12 mouse cellular contexts compared by ENCODE assay signal in the genomic region with DNA sequence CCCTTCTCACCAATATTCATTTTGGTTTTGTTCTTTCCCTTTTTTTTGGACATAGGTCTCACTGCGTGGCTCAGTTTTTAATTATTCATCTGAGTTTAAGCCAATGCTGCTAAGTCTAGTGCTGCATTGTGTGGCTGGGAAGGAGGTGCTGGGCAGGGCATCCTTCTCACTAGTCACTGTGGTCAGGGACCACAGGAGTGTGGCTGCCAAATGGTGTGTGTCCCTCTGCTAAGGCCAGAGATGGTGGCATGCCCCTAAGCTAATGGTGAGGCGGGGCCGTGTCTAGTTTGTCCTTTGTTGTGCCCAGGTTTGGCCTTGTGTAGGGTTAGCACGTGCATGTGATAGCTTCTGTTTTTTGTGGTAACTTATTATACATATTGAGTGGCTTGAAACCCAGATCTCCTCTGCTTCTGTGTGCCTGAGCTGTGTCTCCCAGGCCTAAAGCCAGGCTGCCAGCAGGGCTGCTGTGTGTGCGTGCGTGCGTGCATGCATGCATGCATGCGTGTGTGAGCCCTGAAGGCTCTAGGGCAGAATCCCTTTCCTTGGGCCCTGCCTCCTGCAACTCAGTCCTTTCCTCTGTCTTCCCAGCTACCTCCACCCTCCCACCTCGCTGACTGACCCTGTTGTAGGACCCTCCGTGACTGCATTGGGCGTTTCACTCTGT. TPM values are rescaled to one million over a fixed set of nuclear protein-coding genes. Genes with fewer than 3 reads are reported as not detected.
DNase-seq lines count a peak whose midpoint lies in the region; ATAC-seq lines count a peak whose summit lies in the region.
"Had no signal": no experiment of that assay in that cellular context is flagged by ENCODE, and none has a peak within 500 bp of the region (broad histone marks: within the 10 kb centered on the region; RNA-seq: fewer than 3 reads in every experiment).

No protein-coding gene starts in this region.

- DNase-seq in heart, adult 18-20 months = no peak
- DNase-seq in limb, embryonic 10.5 days (ENCODE audit: low spot score) = no peak
- DNase-seq in thymus, postnatal 14 days = no peak
- no peak for DNase-seq in adrenal gland, postnatal 10 days
- DNase-seq: heart, postnatal 36 days; spleen, adult 18-20 months; thymus, adult 18-20 months had no signal

- no peak for ATAC-seq in heart, embryonic 11.5 days (replicated peaks; ENCODE audit: insufficient number of reproducible peaks, low FRiP score, low TSS enrichment)
- ATAC-seq in limb, embryonic 12.5 days (ENCODE audit: insufficient number of reproducible peaks, insufficient read depth, low FRiP score, low TSS enrichment, low read depth) = no peak
- peak; percentile 46 to 62; a peak in 3 of 4 replicates for ATAC-seq in hematopoietic stem cell, adult 5-6 weeks (replicated peaks in 1 of 2; ENCODE audit: insufficient read depth in 1 of 2, low FRiP score in 2 of 2, low TSS enrichment in 1 of 2, low read depth in 1 of 2, poor library complexity in 2 of 2, severe bottlenecking in 2 of 2)
- no peak for ATAC-seq in midbrain, embryonic 16.5 days

- no peak overlapping the region for H3K4me3 ChIP-seq in heart, embryonic 11.5 days (ENCODE audit: low read depth, low read length)
- no peak overlapping the region for H3K4me3 ChIP-seq in limb, embryonic 12.5 days (replicated peaks)
- no peak overlapping the region for H3K4me3 ChIP-seq in limb, embryonic 10.5 days
- H3K4me3 ChIP-seq in midbrain, embryonic 16.5 days (ENCODE audit: low read depth, low read length) = no peak overlapping the region

- no peaks in the 10 kb centered on the region for H3K27me3 ChIP-seq in heart, embryonic 11.5 days (ENCODE audit: control insufficient read depth, insufficient read depth, low read length)
- H3K27me3 ChIP-seq in limb, embryonic 12.5 days = no peaks in the 10 kb centered on the region
- H3K27me3 ChIP-seq in limb, embryonic 10.5 days (ENCODE audit: low read depth, poor library complexity, severe bottlenecking) = no peaks in the 10 kb centered on the region
- no peaks in the 10 kb centered on the region for H3K27me3 ChIP-seq in midbrain, embryonic 16.5 days (ENCODE audit: control insufficient read depth, insufficient read depth, low read depth, low read length)

- no peaks in the 10 kb centered on the region for H3K9me3 ChIP-seq in heart, embryonic 11.5 days (replicated peaks; ENCODE audit: control insufficient read depth, low read length)
- no peaks in the 10 kb centered on the region for H3K9me3 ChIP-seq in limb, embryonic 12.5 days
- H3K9me3 ChIP-seq in limb, embryonic 10.5 days (replicated peaks) = no peaks in the 10 kb centered on the region
- no peaks in the 10 kb centered on the region for H3K9me3 ChIP-seq in midbrain, embryonic 16.5 days (replicated peaks; ENCODE audit: control insufficient read depth, low read length, poor library complexity, severe bottlenecking)
- H3K9me3 ChIP-seq: G1E had no signal

- peaks cover 67% of the 10 kb centered on the region for H3K4me1 ChIP-seq in heart, embryonic 11.5 days (ENCODE audit: control insufficient read depth, insufficient read depth, low read length)
- H3K4me1 ChIP-seq in limb, embryonic 12.5 days (replicated peaks) = peaks cover 58% of the 10 kb centered on the region
- H3K4me1 ChIP-seq in limb, embryonic 10.5 days = peaks cover 58% of the 10 kb centered on the region
- peaks cover 50% of the 10 kb centered on the region for H3K4me1 ChIP-seq in midbrain, embryonic 16.5 days (ENCODE audit: control insufficient read depth, insufficient read depth, low read length)

- WGBS in heart, embryonic 11.5 days (ENCODE audit: insufficient replicate concordance) = 84% methylated on average over 11 of the region's 11 CpGs
- whole genome bisulfite sequencing in limb, embryonic 12.5 days = 84% methylated on average over 11 of the region's 11 CpGs
- 86% methylated on average over 11 of the region's 11 CpGs for WGBS in limb, embryonic 10.5 days
- WGBS in midbrain, embryonic 16.5 days = 65% methylated on average over 11 of the region's 11 CpGs

- no peaks in the 10 kb centered on the region for H3K36me3 ChIP-seq in heart, embryonic 11.5 days (ENCODE audit: control insufficient read depth, insufficient read depth, low read length)
- H3K36me3 ChIP-seq in limb, embryonic 12.5 days = peaks cover 3% of the 10 kb centered on the region
- H3K36me3 ChIP-seq in limb, embryonic 10.5 days = peaks cover 38% of the 10 kb centered on the region
- H3K36me3 ChIP-seq in midbrain, embryonic 16.5 days (ENCODE audit: control insufficient read depth, insufficient read depth, low read length) = no peaks in the 10 kb centered on the region

- H3K27ac ChIP-seq in heart, embryonic 11.5 days (ENCODE audit: low read depth, low read length) = peak overlapping the region; percentile 5; the same call in 1 of the 2 replicates
- H3K27ac ChIP-seq in limb, embryonic 12.5 days = 0 out of 2 replicates have a peak overlapping the region, but pooled peaks have one; percentile 29
- no peak overlapping the region for H3K27ac ChIP-seq in limb, embryonic 10.5 days
- H3K27ac ChIP-seq in midbrain, embryonic 16.5 days (ENCODE audit: low read length) = no peak overlapping the region

- no peak overlapping the region for H3K4me2 ChIP-seq in heart, embryonic 11.5 days
- H3K4me2 ChIP-seq in limb, embryonic 12.5 days = no peak overlapping the region
- H3K4me2 ChIP-seq in midbrain, embryonic 16.5 days (ENCODE audit: low read length) = no peak overlapping the region

- peak overlapping the region; percentile 34; the same call in 1 of the 2 replicates for H3K9ac ChIP-seq in heart, embryonic 11.5 days (ENCODE audit: low read depth, low read length)
- no peak overlapping the region for H3K9ac ChIP-seq in limb, embryonic 12.5 days (replicated peaks)
- 0 out of 2 replicates have a peak overlapping the region, but pooled peaks have one; percentile 12 for H3K9ac ChIP-seq in midbrain, embryonic 16.5 days (ENCODE audit: low read depth, low read length)

RNA-seq across cellular contexts. Expression of a gene that starts 26.6 kb away (rescaled TPM):
- polyA plus RNA-seq in heart, embryonic 11.5 days (2014; fragmentation: Nextera tagmentation; extraction: Ambion mirVana) = 39.3 and 40.6 TPM in 2 replicates
- 10 to 100 TPM; 83.5 to 86.2 TPM for total RNA-seq in heart, adult 18-20 months (2021)
- polyA plus RNA-seq in limb, embryonic 12.5 days (2016; fragmentation: Nextera tagmentation; extraction: Ambion mirVana) = 69.2 and 89.9 TPM in 2 replicates
- 71.2 and 80.3 TPM in 2 replicates for polyA plus RNA-seq in limb, embryonic 10.5 days (2016; fragmentation: Nextera tagmentation; extraction: Ambion mirVana)
- 19.9 and 25.0 TPM in 2 replicates for total RNA-seq in hematopoietic stem cell, adult 5-6 weeks (2017)
- 69.8 and 77.9 TPM in 2 replicates for polyA plus RNA-seq in midbrain, embryonic 16.5 days (2015; fragmentation: Nextera tagmentation; extraction: Ambion mirVana)
- total RNA-seq in adrenal gland, postnatal 10 days (2021) = 100 to 1,000 TPM in 1 of 2 experiments, 10 to 100 TPM in 1; 83.4 to 102 TPM

RNA-seq across cellular contexts. Expression of a gene that starts 58.9 kb away (rescaled TPM):
- 12.9 and 15.3 TPM in 2 replicates for polyA plus RNA-seq in heart, embryonic 11.5 days (2014; fragmentation: Nextera tagmentation; extraction: Ambion mirVana)
- 10 to 100 TPM; 13.7 to 17.8 TPM for total RNA-seq in heart, adult 18-20 months (2021)
- polyA plus RNA-seq in limb, embryonic 12.5 days (2016; fragmentation: Nextera tagmentation; extraction: Ambion mirVana) = 26.8 and 29.4 TPM in 2 replicates
- polyA plus RNA-seq in limb, embryonic 10.5 days (2016; fragmentation: Nextera tagmentation; extraction: Ambion mirVana) = 21.1 and 24.1 TPM in 2 replicates
- total RNA-seq in hematopoietic stem cell, adult 5-6 weeks (2017) = 25.3 and 28.3 TPM in 2 replicates
- polyA plus RNA-seq in midbrain, embryonic 16.5 days (2015; fragmentation: Nextera tagmentation; extraction: Ambion mirVana) = 36.4 and 36.5 TPM in 2 replicates
- 10 to 100 TPM; 29.9 to 49.3 TPM for total RNA-seq in adrenal gland, postnatal 10 days (2021)

Comparison
In these comparisons a context has a peak if more than half of its experiments do, and no peak if none do; other contexts are left out.
1. H3K27ac ChIP-seq: peak in heart, embryonic 11.5 days (single experiment) and limb, embryonic 12.5 days (single experiment); none in limb, embryonic 10.5 days (single experiment) and midbrain, embryonic 16.5 days (single experiment).
2. ATAC-seq: peak in hematopoietic stem cell, adult 5-6 weeks (2 of 2); none in heart, embryonic 11.5 days (single experiment), limb, embryonic 12.5 days (single experiment) and midbrain, embryonic 16.5 days (single experiment).